Mouse (Mus musculus) left cerebral cortex, adult 11 months (tissue): Measurements from ENCODE around the gene Ube3c.

Source experiments
- DNase-seq: peaks from one replicate; pipeline ENCODE4 v3.0.0; 2022; ENCODE audit warnings: low spot score

Ube3c gene

GRCm38 (mm10) chr5:29672551-29672950, 103.5 kb downstream of the Ube3c start:
- DNase-seq, result no peak

- no peak for DNase-seq
Observed at GRCm38 (mm10) chr5:29674305-29674704, 105.3 kb downstream of the Ube3c start.

GRCm38 (mm10) chr5:29676445-29676844, 107.4 kb downstream of the Ube3c start:
- no peak for DNase-seq

- DNase-seq, result no peak
Observed at GRCm38 (mm10) chr5:29685085-29685484, 116.0 kb downstream of the Ube3c start.

- no peak for DNase-seq
Observed at GRCm38 (mm10) chr5:29687671-29688070, 118.6 kb downstream of the Ube3c start.

- DNase-seq, result no peak
Observed at GRCm38 (mm10) chr5:29688352-29688751, 119.3 kb downstream of the Ube3c start.

GRCm38 (mm10) chr5:29698493-29698892, 129.5 kb downstream of the Ube3c start:
- DNase-seq, result no peak

- no peak for DNase-seq
Observed at GRCm38 (mm10) chr5:29699520-29700202, 130.6 kb downstream of the Ube3c start.

GRCm38 (mm10) chr5:29707241-29707640, 138.2 kb downstream of the Ube3c start:
- DNase-seq, result no peak

- DNase-seq, result no peak
Observed at GRCm38 (mm10) chr5:29708258-29708657, 139.2 kb downstream of the Ube3c start.

- DNase-seq, result no peak
Observed at GRCm38 (mm10) chr5:29711631-29712030, 142.6 kb downstream of the Ube3c start.

GRCm38 (mm10) chr5:29712906-29713305, 143.9 kb downstream of the Ube3c start:
- no peak for DNase-seq

GRCm38 (mm10) chr5:29721159-29721558, 152.1 kb downstream of the Ube3c start:
- no peak for DNase-seq

GRCm38 (mm10) chr5:29725369-29725768, 156.3 kb downstream of the Ube3c start:
- DNase-seq, result no peak
